Mouse (Mus musculus): ENCODE measurements around the gene Pcsk4.

DNA sequence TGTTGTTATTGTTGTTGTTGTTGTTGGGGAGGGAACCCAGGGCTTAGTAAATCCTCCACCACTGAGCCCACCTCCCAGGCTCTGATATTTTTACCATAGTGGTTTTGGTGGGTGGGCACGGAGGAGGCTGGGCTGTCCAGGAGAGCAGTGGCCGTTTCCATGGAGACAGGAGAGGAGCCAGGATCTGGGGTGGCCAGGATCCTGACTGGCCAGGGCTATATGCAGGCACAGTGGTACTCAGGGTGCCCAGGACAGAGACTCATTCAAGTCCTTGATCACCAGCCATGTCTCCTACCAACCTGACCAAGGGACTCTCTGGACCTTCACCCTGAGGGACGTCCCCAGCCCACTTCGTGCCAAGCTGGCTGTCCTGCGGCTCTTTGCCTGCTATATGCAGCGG is 34.4 kb upstream of the Pcsk4 start:
- TF ChIP-seq CTCF (IDR thresholded peaks at IDR 0.05; ENCODE audit: low read depth) (no peak), EP300 (optimal IDR thresholded peaks at IDR 0.05) (no peak)
